Mouse (Mus musculus): ENCODE data around the gene Gpc5. TPM values are rescaled to one million over a fixed set of nuclear protein-coding genes. Genes with fewer than 3 reads are reported as not detected.

Gpc5 gene
- polyA plus RNA-seq, 1 experiment = not detected

DNA sequence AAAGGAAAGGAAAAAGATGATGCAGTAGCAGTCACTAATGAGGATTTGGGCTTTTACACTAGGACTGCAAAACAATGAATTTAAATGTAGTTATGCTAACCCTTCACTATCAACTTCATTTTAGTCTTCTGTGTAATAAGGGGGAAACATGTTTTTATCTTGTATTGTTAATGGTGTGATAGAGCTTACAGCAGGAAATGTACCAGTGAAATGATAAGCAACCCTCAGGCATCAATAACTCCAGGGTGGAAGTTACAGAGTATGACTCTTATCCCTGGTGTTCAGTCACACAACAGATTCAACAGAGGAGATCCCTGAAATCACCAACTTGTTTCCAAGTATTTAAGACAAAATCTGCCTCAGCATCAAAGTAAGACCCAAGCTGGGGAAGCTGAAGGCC lies 1120.0 kb downstream of the Gpc5 start:
- TF ChIP-seq CTCF (IDR thresholded peaks at IDR 0.05; ENCODE audit: insufficient read depth, low read depth, low read length) = no peak
- TF ChIP-seq POLR2A (IDR thresholded peaks at IDR 0.05; ENCODE audit: insufficient read depth, low read depth, low read length) = no peak
- H3K4me1 ChIP-seq (ENCODE audit: control insufficient read depth, insufficient read depth, low read length) = no peaks in the 10 kb centered on the region
- H3K4me3 ChIP-seq (ENCODE audit: insufficient read depth, low read depth, low read length) = no peak overlapping the region
- H3K27ac ChIP-seq (ENCODE audit: insufficient read depth, low read depth, low read length) = no peak overlapping the region

DNA sequence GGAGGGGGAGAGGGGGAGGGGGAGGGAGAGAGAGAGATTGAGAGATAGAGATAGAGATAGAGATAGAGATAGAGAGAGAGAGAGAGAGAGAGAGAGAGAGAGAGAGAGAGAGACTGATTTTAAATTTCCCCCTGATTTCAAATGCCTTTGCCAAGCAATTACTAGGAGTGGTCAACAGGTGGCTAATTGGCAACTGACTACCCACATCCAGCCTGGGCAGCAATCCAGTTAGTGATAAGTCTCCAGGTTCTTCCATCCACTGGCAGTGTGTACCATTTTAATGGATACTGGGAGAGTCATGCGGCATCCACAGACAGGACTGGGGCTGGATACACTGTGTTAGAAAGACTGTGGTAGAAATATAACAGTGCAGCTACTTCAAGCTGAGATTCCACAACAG lies 1166.1 kb downstream of the Gpc5 start:
- no peak overlapping the region for H3K27ac ChIP-seq (ENCODE audit: insufficient read depth, low read depth, low read length)
- WGBS = 86% methylated on average over 1 of the region's 1 CpGs
- TF ChIP-seq CTCF (IDR thresholded peaks at IDR 0.05; ENCODE audit: insufficient read depth, low read depth, low read length) (no peak), POLR2A (IDR thresholded peaks at IDR 0.05; ENCODE audit: insufficient read depth, low read depth, low read length) (no peak)
- no peak overlapping the region for H3K4me3 ChIP-seq (ENCODE audit: insufficient read depth, low read depth, low read length)
- no peaks in the 10 kb centered on the region for H3K4me1 ChIP-seq (ENCODE audit: control insufficient read depth, insufficient read depth, low read length)

- TF ChIP-seq CTCF (IDR thresholded peaks at IDR 0.05; ENCODE audit: insufficient read depth, low read depth, low read length) (no peak), POLR2A (IDR thresholded peaks at IDR 0.05; ENCODE audit: insufficient read depth, low read depth, low read length) (no peak)
- WGBS = 93% methylated on average over 2 of the region's 2 CpGs
- Histone ChIP-seq H3K4me3 (ENCODE audit: insufficient read depth, low read depth, low read length) (no peak overlapping the region), H3K4me1 (ENCODE audit: control insufficient read depth, insufficient read depth, low read length) (no peaks in the 10 kb centered on the region), H3K27ac (ENCODE audit: insufficient read depth, low read depth, low read length) (no peak overlapping the region)
These were observed 1216.5 kb downstream of the Gpc5 start for GRCm38 (mm10) chr14:116308541-116308940.

- no peak overlapping the region for H3K27ac ChIP-seq (ENCODE audit: insufficient read depth, low read depth, low read length)
These were observed 1225.5 kb downstream of the Gpc5 start for GRCm38 (mm10) chr14:116317491-116317890.

DNA sequence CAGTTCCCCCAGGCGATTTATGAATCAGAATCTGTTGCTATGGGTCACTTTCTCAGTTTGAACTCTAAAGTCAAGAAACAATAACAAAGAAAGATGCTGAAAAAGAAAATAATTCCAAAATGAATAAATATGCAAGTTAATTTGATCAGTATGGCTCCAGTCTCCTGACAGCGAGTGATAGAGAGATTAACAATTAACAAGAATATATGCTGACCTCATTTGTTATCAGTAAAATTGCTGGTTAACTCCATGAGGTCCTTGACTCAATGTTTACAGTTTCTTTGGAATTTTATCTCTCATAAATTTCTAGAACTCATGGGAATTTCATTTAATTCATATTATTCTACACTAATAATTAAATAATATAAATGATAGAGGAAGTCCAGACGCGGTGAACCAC lies 1244.2 kb downstream of the Gpc5 start:
- 93% methylated on average over 4 of the region's 4 CpGs for WGBS

More at GRCm38 (mm10) chr14:116317491-116317890, 1225.5 kb downstream of the Gpc5 start:
- TF ChIP-seq POLR2A (IDR thresholded peaks at IDR 0.05; ENCODE audit: insufficient read depth, low read depth, low read length) = no peak
- TF ChIP-seq CTCF (IDR thresholded peaks at IDR 0.05; ENCODE audit: insufficient read depth, low read depth, low read length) = no peak
- H3K4me1 ChIP-seq (ENCODE audit: control insufficient read depth, insufficient read depth, low read length) = no peaks in the 10 kb centered on the region
- H3K4me3 ChIP-seq (ENCODE audit: insufficient read depth, low read depth, low read length) = no peak overlapping the region

GRCm38 (mm10) chr14:116338395-116338794 lies 1246.4 kb downstream of the Gpc5 start:
- no peak overlapping the region for H3K4me3 ChIP-seq (ENCODE audit: insufficient read depth, low read depth, low read length)
- TF ChIP-seq CTCF (IDR thresholded peaks at IDR 0.05; ENCODE audit: insufficient read depth, low read depth, low read length) = no peak
- no peak for TF ChIP-seq POLR2A (IDR thresholded peaks at IDR 0.05; ENCODE audit: insufficient read depth, low read depth, low read length)
- 92% methylated on average over 3 of the region's 3 CpGs for WGBS
- H3K27ac ChIP-seq (ENCODE audit: insufficient read depth, low read depth, low read length) = no peak overlapping the region
- no peaks in the 10 kb centered on the region for H3K4me1 ChIP-seq (ENCODE audit: control insufficient read depth, insufficient read depth, low read length)

More for the DNA sequence above, 1244.2 kb downstream of the Gpc5 start:
- Histone ChIP-seq H3K4me1 (ENCODE audit: control insufficient read depth, insufficient read depth, low read length) (no peaks in the 10 kb centered on the region), H3K27ac (ENCODE audit: insufficient read depth, low read depth, low read length) (no peak overlapping the region), H3K4me3 (ENCODE audit: insufficient read depth, low read depth, low read length) (no peak overlapping the region)
- TF ChIP-seq POLR2A (IDR thresholded peaks at IDR 0.05; ENCODE audit: insufficient read depth, low read depth, low read length) (no peak), CTCF (IDR thresholded peaks at IDR 0.05; ENCODE audit: insufficient read depth, low read depth, low read length) (no peak)

GRCm38 (mm10) chr14:116348560-116348959 lies 1256.5 kb downstream of the Gpc5 start:
- H3K27ac ChIP-seq (ENCODE audit: insufficient read depth, low read depth, low read length) = no peak overlapping the region
- 90% methylated on average over 3 of the region's 3 CpGs for WGBS

DNA sequence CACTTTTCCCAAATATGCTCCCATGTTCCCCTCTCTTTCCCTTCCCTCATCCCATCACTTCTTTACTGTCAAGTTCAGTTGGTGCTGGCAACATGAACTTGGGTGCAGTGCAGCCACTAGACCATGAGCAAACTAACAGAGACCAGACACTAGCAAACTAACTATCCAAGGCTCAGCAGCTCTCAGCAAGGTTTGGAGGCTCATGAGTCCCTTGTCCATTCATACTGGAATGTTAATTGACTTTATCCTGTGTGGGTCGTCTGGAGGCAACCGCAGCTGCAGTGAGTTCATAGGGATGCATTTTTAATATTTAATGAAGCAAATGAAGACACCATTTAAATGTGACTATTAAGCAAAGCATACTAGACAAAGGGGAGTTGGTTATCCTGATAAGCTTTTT lies 1292.6 kb downstream of the Gpc5 start:
- no peak overlapping the region for H3K27ac ChIP-seq (ENCODE audit: insufficient read depth, low read depth, low read length)
- H3K4me3 ChIP-seq (ENCODE audit: insufficient read depth, low read depth, low read length) = no peak overlapping the region
- no peaks in the 10 kb centered on the region for H3K4me1 ChIP-seq (ENCODE audit: control insufficient read depth, insufficient read depth, low read length)
- TF ChIP-seq POLR2A (IDR thresholded peaks at IDR 0.05; ENCODE audit: insufficient read depth, low read depth, low read length) (no peak), CTCF (IDR thresholded peaks at IDR 0.05; ENCODE audit: insufficient read depth, low read depth, low read length) (no peak)
- WGBS = 48% methylated on average over 2 of the region's 2 CpGs

More at GRCm38 (mm10) chr14:116348560-116348959, 1256.5 kb downstream of the Gpc5 start:
- Histone ChIP-seq H3K4me3 (ENCODE audit: insufficient read depth, low read depth, low read length) (no peak overlapping the region), H3K4me1 (ENCODE audit: control insufficient read depth, insufficient read depth, low read length) (no peaks in the 10 kb centered on the region)
- TF ChIP-seq CTCF (IDR thresholded peaks at IDR 0.05; ENCODE audit: insufficient read depth, low read depth, low read length) (no peak), POLR2A (IDR thresholded peaks at IDR 0.05; ENCODE audit: insufficient read depth, low read depth, low read length) (no peak)

DNA sequence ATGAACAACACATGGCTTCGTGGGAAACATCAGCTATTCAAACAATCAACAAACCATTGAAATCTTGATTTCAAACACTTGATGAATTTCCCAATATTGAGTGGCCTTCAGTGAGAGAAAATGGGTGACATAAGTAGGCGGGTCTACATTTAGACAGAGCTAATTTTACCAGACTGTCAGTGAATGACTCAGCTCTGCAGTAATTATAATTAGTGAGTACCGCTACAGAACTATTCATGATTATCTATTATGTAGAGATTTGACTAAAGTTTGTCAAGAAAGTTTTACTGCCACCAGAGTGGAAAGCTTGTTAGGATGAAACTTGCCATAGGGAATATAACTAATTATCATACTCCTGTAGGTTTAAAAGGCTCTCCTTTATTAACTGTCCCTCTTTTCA lies 1323.5 kb downstream of the Gpc5 start:
- 49% methylated on average over 3 of the region's 3 CpGs for WGBS

GRCm38 (mm10) chr14:116448219-116448618 lies 1356.2 kb downstream of the Gpc5 start:
- H3K27ac ChIP-seq (ENCODE audit: insufficient read depth, low read depth, low read length) = no peak overlapping the region
- H3K4me1 ChIP-seq (ENCODE audit: control insufficient read depth, insufficient read depth, low read length) = no peaks in the 10 kb centered on the region
- H3K4me3 ChIP-seq (ENCODE audit: insufficient read depth, low read depth, low read length) = no peak overlapping the region
- TF ChIP-seq CTCF (IDR thresholded peaks at IDR 0.05; ENCODE audit: insufficient read depth, low read depth, low read length) (no peak), POLR2A (IDR thresholded peaks at IDR 0.05; ENCODE audit: insufficient read depth, low read depth, low read length) (no peak)
- WGBS = 69% methylated on average over 4 of the region's 4 CpGs

More for the DNA sequence above, 1323.5 kb downstream of the Gpc5 start:
- H3K4me3 ChIP-seq (ENCODE audit: insufficient read depth, low read depth, low read length) = no peak overlapping the region
- no peaks in the 10 kb centered on the region for H3K4me1 ChIP-seq (ENCODE audit: control insufficient read depth, insufficient read depth, low read length)
- no peak for TF ChIP-seq POLR2A (IDR thresholded peaks at IDR 0.05; ENCODE audit: insufficient read depth, low read depth, low read length)
- no peak for TF ChIP-seq CTCF (IDR thresholded peaks at IDR 0.05; ENCODE audit: insufficient read depth, low read depth, low read length)
- no peak overlapping the region for H3K27ac ChIP-seq (ENCODE audit: insufficient read depth, low read depth, low read length)

Data from olfactory bulb, adult 2 months (tissue).